Mouse (Mus musculus) right cerebral cortex, postnatal 36 days (tissue): ENCODE results near the gene Abcb1a.
"Not testable (repeated sequence)": the region's sequence is repeated elsewhere in the genome, so short reads cannot be mapped to it uniquely, and the experiment has no call there.

ENCODE experiments used
- DNase-seq, 2 experiments: peaks; one replicate each; pipeline ENCODE4 v3.0.0; 2022; ENCODE audit warnings: low spot score in 2 of 2, mixed read lengths in 1 of 2

Abcb1a gene

GRCm38 (mm10) chr5:8727760-8728159, 67.9 kb downstream of the Abcb1a start:
- no peak for DNase-seq

- no peak for DNase-seq
These were observed 72.8 kb downstream of the Abcb1a start for GRCm38 (mm10) chr5:8732639-8733038.

GRCm38 (mm10) chr5:8733307-8733706, 73.4 kb downstream of the Abcb1a start:
- DNase-seq: not testable (repeated sequence)

GRCm38 (mm10) chr5:8736389-8736788, 76.5 kb downstream of the Abcb1a start:
- DNase-seq: no peak

GRCm38 (mm10) chr5:8737062-8737461, 77.2 kb downstream of the Abcb1a start:
- no peak for DNase-seq

- DNase-seq: not testable (repeated sequence)
These were observed 87.4 kb downstream of the Abcb1a start for GRCm38 (mm10) chr5:8747244-8747643.

- DNase-seq: no peak
These were observed 113.0 kb downstream of the Abcb1a start for GRCm38 (mm10) chr5:8772866-8773265.

GRCm38 (mm10) chr5:8778311-8778710, 118.4 kb downstream of the Abcb1a start:
- no peak for DNase-seq

- no peak for DNase-seq
These were observed 118.9 kb downstream of the Abcb1a start for GRCm38 (mm10) chr5:8778751-8779150.

- no peak for DNase-seq
These were observed 132.4 kb downstream of the Abcb1a start for GRCm38 (mm10) chr5:8792281-8792680.
